Mouse (Mus musculus) ES-E14 (cell line): ENCODE data around the gene Mad2l1bp. TPM values are rescaled to one million over a fixed set of nuclear protein-coding genes. Genes with fewer than 3 reads are reported as not detected.

ENCODE experiments used
- total RNA-seq: library from RNA; depleted of rRNA; stranded (reverse); fragments of 300-350 nt; gene quantifications from 2 replicates; pipeline ENCODE4 v1.2.3, GENCODE M21; 2012; rRNA removed

The Mad2l1bp gene
- total RNA-seq, 1 experiment = 8.2 TPM

Other genes with a start within 250 kb of the Mad2l1bp start
- gene Vegfa, start 121.2 kb downstream of the Mad2l1bp start, total RNA-seq = 53.0 and 112 TPM in 2 replicates
- gene Mrps18a, start 42.6 kb downstream of the Mad2l1bp start, total RNA-seq = 90.0 and 90.6 TPM in 2 replicates
- gene Rsph9, start 9.3 kb downstream of the Mad2l1bp start, total RNA-seq = 0.85 and 2.9 TPM in 2 replicates
- gene Gtpbp2, start 7.5 kb upstream of the Mad2l1bp start, total RNA-seq = 33.4 and 65.4 TPM in 2 replicates
- gene Polh, start 49.1 kb upstream of the Mad2l1bp start, total RNA-seq = 9.5 and 11.8 TPM in 2 replicates
- 63.2 and 63.9 TPM in 2 replicates for gene Xpo5, start 49.2 kb upstream of the Mad2l1bp start, total RNA-seq
- 177 and 213 TPM in 2 replicates for gene Polr1c, start 94.5 kb upstream of the Mad2l1bp start, total RNA-seq
- 59.3 and 68.6 TPM in 2 replicates for gene Yipf3, start 94.5 kb upstream of the Mad2l1bp start, total RNA-seq
- gene Lrrc73, start 100.0 kb upstream of the Mad2l1bp start, total RNA-seq = 1.3 TPM in 2 replicates
- 27.7 and 33.0 TPM in 2 replicates for gene Tjap1, start 129.5 kb upstream of the Mad2l1bp start, total RNA-seq
- gene Dlk2, start 143.9 kb upstream of the Mad2l1bp start, total RNA-seq = 1.3 and 1.4 TPM in 2 replicates
- gene Abcc10, start 174.8 kb upstream of the Mad2l1bp start, total RNA-seq = 17.2 and 25.6 TPM in 2 replicates
- gene Zfp318, start 230.2 kb upstream of the Mad2l1bp start, total RNA-seq = 14.0 and 19.1 TPM in 2 replicates